Mouse (Mus musculus): Measurements from ENCODE around the gene Dctn2. TPM values are rescaled to one million over a fixed set of nuclear protein-coding genes. Genes with fewer than 3 reads are reported as not detected.
A peak's percentile ranks its signal among the peaks of the same experiment; 100 is the strongest.

Gene Dctn2
- polyA plus RNA-seq, 1 experiment from 2014 or later = 110 TPM

GRCm38 (mm10) chr10:127288800-127289572 lies 22.8 kb downstream of the Dctn2 start, which contains the start of gene Mbd6:
TSS of gene Mbd6 (minus strand) at chr10:127289018.
- WGBS (ENCODE audit: missing documents) = 2% methylated on average over 42 of the region's 65 CpGs
- Histone ChIP-seq H3K36me3 (ENCODE audit: inconsistent target) (peaks cover 28% of the 10 kb centered on the region; the same call in 1 of the 2 replicates), H3K79me2 (ENCODE audit: inconsistent target) (peaks cover 76% of the 10 kb centered on the region), H3K4me3 (ENCODE audit: inconsistent target) (peak within 1 kb of the TSS; percentile 82), H3K27ac (peak within 1 kb of the TSS; percentile 99)

GRCm38 (mm10) chr10:127289573-127290191 lies 23.5 kb downstream of the Dctn2 start:
- Histone ChIP-seq H3K27ac (peak overlapping the region; percentile 99), H3K4me3 (ENCODE audit: inconsistent target) (peak overlapping the region; percentile 27), H3K79me2 (ENCODE audit: inconsistent target) (peaks cover 76% of the 10 kb centered on the region), H3K36me3 (ENCODE audit: inconsistent target) (peaks cover 28% of the 10 kb centered on the region; the same call in 1 of the 2 replicates)
- 2% methylated on average over 15 of the region's 15 CpGs for WGBS (ENCODE audit: missing documents)

- peak overlapping the region; percentile 94 for H3K4me3 ChIP-seq (ENCODE audit: inconsistent target)
- H3K79me2 ChIP-seq (ENCODE audit: inconsistent target) = peaks cover 75% of the 10 kb centered on the region
- peak overlapping the region; percentile 99 for H3K27ac ChIP-seq
- H3K36me3 ChIP-seq (ENCODE audit: inconsistent target) = peaks cover 31% of the 10 kb centered on the region
- WGBS (ENCODE audit: missing documents) = 2% methylated on average over 45 of the region's 47 CpGs
Observed at GRCm38 (mm10) chr10:127290307-127290929, 24.2 kb downstream of the Dctn2 start.

- WGBS (ENCODE audit: missing documents) = 4% methylated on average over 19 of the region's 19 CpGs
Observed at GRCm38 (mm10) chr10:127290930-127291880, 25.0 kb downstream of the Dctn2 start.

GRCm38 (mm10) chr10:127291881-127292638 lies 25.9 kb downstream of the Dctn2 start:
- 15% methylated on average over 5 of the region's 5 CpGs for WGBS (ENCODE audit: missing documents)
- Histone ChIP-seq H3K4me3 (ENCODE audit: inconsistent target) (peak overlapping the region; percentile 94), H3K36me3 (ENCODE audit: inconsistent target) (peaks cover 37% of the 10 kb centered on the region), H3K79me2 (ENCODE audit: inconsistent target) (peaks cover 59% of the 10 kb centered on the region), H3K27ac (peak overlapping the region; percentile 97)

More at GRCm38 (mm10) chr10:127290930-127291880, 25.0 kb downstream of the Dctn2 start:
- Histone ChIP-seq H3K79me2 (ENCODE audit: inconsistent target) (peaks cover 67% of the 10 kb centered on the region), H3K36me3 (ENCODE audit: inconsistent target) (peaks cover 37% of the 10 kb centered on the region), H3K27ac (peak overlapping the region; percentile 97), H3K4me3 (ENCODE audit: inconsistent target) (peak overlapping the region; percentile 94)

- Histone ChIP-seq H3K79me2 (ENCODE audit: inconsistent target) (peaks cover 49% of the 10 kb centered on the region), H3K27ac (peak overlapping the region; percentile 97), H3K36me3 (ENCODE audit: inconsistent target) (peaks cover 42% of the 10 kb centered on the region), H3K4me3 (ENCODE audit: inconsistent target) (peak overlapping the region; percentile 94)
- 47% methylated on average over 6 of the region's 6 CpGs for WGBS (ENCODE audit: missing documents)
Observed at GRCm38 (mm10) chr10:127292987-127293538, 26.9 kb downstream of the Dctn2 start.

- Histone ChIP-seq H3K36me3 (ENCODE audit: inconsistent target) (peaks cover 42% of the 10 kb centered on the region), H3K4me3 (ENCODE audit: inconsistent target) (no peak overlapping the region), H3K27ac (0 out of 2 replicates have a peak overlapping the region, but pooled peaks have one; percentile 97), H3K79me2 (ENCODE audit: inconsistent target) (peaks cover 48% of the 10 kb centered on the region)
- 86% methylated on average over 3 of the region's 3 CpGs for WGBS (ENCODE audit: missing documents)
Observed at GRCm38 (mm10) chr10:127293590-127294113, 27.5 kb downstream of the Dctn2 start.

- WGBS (ENCODE audit: missing documents) = 95% methylated on average over 10 of the region's 10 CpGs
- Histone ChIP-seq H3K36me3 (ENCODE audit: inconsistent target) (peaks cover 51% of the 10 kb centered on the region), H3K27ac (no peak overlapping the region), H3K79me2 (ENCODE audit: inconsistent target) (peaks cover 48% of the 10 kb centered on the region), H3K4me3 (ENCODE audit: inconsistent target) (no peak overlapping the region)
Observed at GRCm38 (mm10) chr10:127294895-127295510, 28.8 kb downstream of the Dctn2 start.

GRCm38 (mm10) chr10:127295986-127296794 lies 30.0 kb downstream of the Dctn2 start:
- peaks cover 57% of the 10 kb centered on the region for H3K36me3 ChIP-seq (ENCODE audit: inconsistent target)

GRCm38 (mm10) chr10:127297015-127297871 lies 31.1 kb downstream of the Dctn2 start:
- WGBS (ENCODE audit: missing documents) = 94% methylated on average over 12 of the region's 16 CpGs
- Histone ChIP-seq H3K79me2 (ENCODE audit: inconsistent target) (peaks cover 32% of the 10 kb centered on the region), H3K36me3 (ENCODE audit: inconsistent target) (peaks cover 60% of the 10 kb centered on the region), H3K27ac (no peak overlapping the region), H3K4me3 (ENCODE audit: inconsistent target) (no peak overlapping the region)

More at GRCm38 (mm10) chr10:127295986-127296794, 30.0 kb downstream of the Dctn2 start:
- 92% methylated on average over 24 of the region's 24 CpGs for WGBS (ENCODE audit: missing documents)
- Histone ChIP-seq H3K79me2 (ENCODE audit: inconsistent target) (peaks cover 42% of the 10 kb centered on the region), H3K27ac (no peak overlapping the region), H3K4me3 (ENCODE audit: inconsistent target) (no peak overlapping the region)

- WGBS (ENCODE audit: missing documents) = 95% methylated on average over 6 of the region's 6 CpGs
- Histone ChIP-seq H3K4me3 (ENCODE audit: inconsistent target) (no peak overlapping the region), H3K36me3 (ENCODE audit: inconsistent target) (peaks cover 71% of the 10 kb centered on the region), H3K79me2 (ENCODE audit: inconsistent target) (peaks cover under 1% of the 10 kb centered on the region; the same call in 1 of the 2 replicates), H3K27ac (no peak overlapping the region)
Observed at GRCm38 (mm10) chr10:127300361-127300760, 34.2 kb downstream of the Dctn2 start.

Measured in macrophage (primary cell).